Mouse (Mus musculus) lung, adult 2 months (tissue): ENCODE measurements around the gene Lsm5. TPM values are rescaled to one million over a fixed set of nuclear protein-coding genes. Genes with fewer than 3 reads are reported as not detected.

ENCODE experiments used
- DNase-seq: peaks from one replicate; pipeline ENCODE4 v3.0.0; 2022
- H3K4me1 ChIP-seq: fragments of 200-500 bp; 2 replicates; pipeline ENCODE4 v1.6.1; 2011; ENCODE audit warnings: low read length; ENCODE audit not compliant: control insufficient read depth, insufficient read depth
- H3K4me3 ChIP-seq: fragments of 200-500 bp; replicated peaks from 2 replicates; pipeline ENCODE3; 2011; ENCODE audit warnings: low read depth, mild to moderate bottlenecking, control low read depth, low read length; ENCODE audit errors: extremely low read depth
- CTCF ChIP-seq: fragments of 200-500 bp; IDR thresholded peaks from 2 replicates; pipeline ENCODE4 v1.5.1; 2011; ENCODE audit warnings: mild to moderate bottlenecking, low read length, control low read depth; ENCODE audit not compliant: insufficient read depth
- POLR2A ChIP-seq: fragments of 200-500 bp; IDR thresholded peaks from 2 replicates; pipeline ENCODE4 v1.6.1; 2011; ENCODE audit warnings: low read depth, mild to moderate bottlenecking, control low read depth, low read length, borderline replicate concordance; ENCODE audit errors: extremely low read depth
- WGBS: fragments of 180-500 bp; shearing (Covaris S2); methylation state at CpG from one replicate; pipeline ENCODE4 v1.1.7; 2018; 5-methylcytosine and 5-hydroxymethylcytosine counted together
- polyA plus RNA-seq: library from polyadenylated mRNA; depleted of rRNA; stranded (reverse); fragments of >200 nt; gene quantifications from 2 replicates; pipeline ENCODE4 v1.2.3, GENCODE M21; 2012; rRNA removed

The Lsm5 gene
- polyA plus RNA-seq: 2.5 and 3.1 TPM in 2 replicates

DNA sequence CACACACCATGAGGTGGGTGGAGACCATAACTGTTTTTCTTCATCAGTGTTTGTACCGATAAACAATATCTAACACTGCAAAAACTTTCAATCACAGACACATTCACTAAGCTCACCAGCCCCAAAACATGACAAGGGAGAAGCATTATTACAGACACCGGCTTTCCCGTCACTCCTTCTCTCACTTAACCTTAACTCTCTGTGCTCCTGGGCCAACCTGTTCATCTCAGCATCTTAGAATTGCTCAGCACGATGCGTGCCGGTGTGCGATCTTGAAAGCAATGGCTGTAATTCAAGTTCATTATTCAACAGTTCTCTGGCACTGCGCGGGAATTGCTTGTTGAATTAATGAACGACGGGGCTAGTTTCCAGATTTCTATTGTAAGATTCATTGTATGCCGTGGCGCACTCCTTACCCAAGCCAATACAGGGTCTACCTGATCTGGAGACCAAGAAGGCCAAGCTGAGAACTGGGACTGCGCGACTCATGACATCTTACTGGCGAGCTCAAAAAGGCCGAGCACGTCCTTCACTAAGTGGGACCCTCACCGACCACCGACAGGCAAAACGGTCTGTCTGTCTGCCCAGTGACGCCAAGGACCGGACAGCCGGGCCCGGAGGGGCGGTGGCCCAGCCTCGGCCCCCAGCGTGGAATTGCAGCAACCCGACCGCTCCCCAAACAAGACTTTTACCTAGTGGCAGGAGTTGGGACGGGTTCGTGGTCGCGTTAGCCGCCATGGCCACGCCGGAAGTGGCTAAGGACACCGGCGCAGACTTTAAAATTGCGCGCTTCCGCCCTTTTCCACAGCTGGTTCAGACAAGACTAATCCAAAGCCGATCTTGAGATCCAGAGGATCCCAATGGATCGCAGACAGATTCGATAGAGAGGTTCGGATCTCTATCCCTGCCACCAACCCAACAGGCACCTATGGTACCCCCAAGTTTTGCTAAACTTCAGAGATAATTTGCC, at the start of gene Lsm5:
Gene Lsm5 (minus strand): TSS at position 780 of the 970 bp plus-strand sequence.
- under 1% methylated on average over 46 of the region's 46 CpGs for WGBS
- peaks cover 2% of the 10 kb centered on the region; the same call in 1 of the 2 replicates for H3K4me1 ChIP-seq
- peak; percentile 59; the same call in 1 of the 2 replicates for TF ChIP-seq POLR2A
- no peak for TF ChIP-seq CTCF
- peak; percentile 84 for DNase-seq
- peak within 1 kb of the TSS; percentile 79 for H3K4me3 ChIP-seq

DNA sequence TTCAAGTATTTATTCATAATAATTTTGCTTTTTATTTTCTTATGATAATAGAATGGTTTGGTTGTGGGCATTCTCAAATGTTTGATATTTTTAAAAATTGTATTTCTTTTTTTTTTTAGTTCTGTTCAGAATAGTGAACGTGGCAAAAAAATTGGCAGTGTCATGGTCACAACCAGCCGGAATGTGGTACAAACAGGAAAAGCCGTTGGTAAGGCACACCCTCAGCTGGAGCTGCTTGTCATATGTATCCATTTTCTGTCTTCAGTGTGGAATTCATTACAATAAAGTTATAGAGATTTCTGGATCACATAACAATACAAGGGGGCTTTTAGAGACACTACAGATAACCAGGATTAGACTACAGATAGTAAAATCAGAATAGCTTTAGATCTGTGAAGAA, 49.2 kb upstream of the Lsm5 start:
- no peak for DNase-seq
- 69% methylated on average over 3 of the region's 3 CpGs for WGBS

GRCm38 (mm10) chr6:56745950-56746543, 41.5 kb upstream of the Lsm5 start:
- 29% methylated on average over 5 of the region's 5 CpGs for WGBS
- no peak for DNase-seq
- H3K4me1 ChIP-seq: peaks cover 3% of the 10 kb centered on the region
- no peak overlapping the region for H3K4me3 ChIP-seq
- TF ChIP-seq POLR2A (no peak), CTCF (no peak)

More for the DNA sequence above, 49.2 kb upstream of the Lsm5 start:
- Histone ChIP-seq H3K4me3 (no peak overlapping the region), H3K4me1 (no peaks in the 10 kb centered on the region)
- no peak for TF ChIP-seq CTCF
- no peak for TF ChIP-seq POLR2A

DNA sequence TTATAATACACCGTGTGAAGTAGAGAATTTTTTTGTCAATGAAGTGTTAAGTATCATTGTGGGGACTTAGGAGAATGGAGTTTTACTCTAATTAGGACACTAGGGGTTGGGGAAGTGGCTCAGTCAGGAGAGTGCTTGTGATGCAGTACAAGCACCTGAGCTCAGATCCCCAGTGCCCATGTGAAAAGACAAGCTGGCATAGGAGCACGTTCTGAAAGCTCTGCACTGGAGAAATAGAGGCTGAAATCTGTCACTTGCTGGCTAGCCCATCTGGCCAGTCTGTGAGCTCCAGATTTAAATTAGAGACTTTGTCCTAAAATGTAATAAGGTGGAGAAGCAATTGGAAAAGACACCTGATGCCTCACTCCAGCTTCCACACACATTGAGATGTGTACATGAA, 28.0 kb upstream of the Lsm5 start:
- Histone ChIP-seq H3K4me1 (no peaks in the 10 kb centered on the region), H3K4me3 (no peak overlapping the region)
- TF ChIP-seq POLR2A (no peak), CTCF (no peak)
- 76% methylated on average over 2 of the region's 2 CpGs for WGBS
- no peak for DNase-seq

DNA sequence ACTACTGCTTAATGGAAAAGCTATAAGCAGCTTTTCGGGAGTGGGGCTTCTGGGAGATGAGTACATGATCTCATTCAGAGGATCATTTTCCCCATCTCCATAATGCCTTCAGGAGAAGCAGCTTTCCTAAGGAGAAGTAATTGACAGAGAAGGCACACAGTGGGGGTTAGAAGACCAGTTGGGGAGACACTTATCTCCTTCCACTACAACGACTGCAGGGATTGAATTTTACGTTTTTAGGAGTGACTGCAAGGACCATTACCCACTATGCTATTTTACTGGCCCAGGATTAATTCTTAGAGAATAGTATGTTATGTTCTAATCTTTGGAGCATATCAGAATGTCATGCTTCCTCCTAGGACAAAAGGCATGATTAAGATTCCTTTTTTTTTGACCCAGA, 16.4 kb upstream of the Lsm5 start:
- Histone ChIP-seq H3K4me3 (no peak overlapping the region), H3K4me1 (peaks cover 6% of the 10 kb centered on the region)
- WGBS: 55% methylated on average over 3 of the region's 3 CpGs
- no peak for DNase-seq
- TF ChIP-seq POLR2A (no peak), CTCF (no peak)

- no peak for DNase-seq
- Histone ChIP-seq H3K4me3 (no peak overlapping the region), H3K4me1 (peaks cover 7% of the 10 kb centered on the region)
- 58% methylated on average over 1 of the region's 1 CpGs for WGBS
- TF ChIP-seq CTCF (no peak), POLR2A (no peak)
Observed at GRCm38 (mm10) chr6:56719071-56719470, 14.6 kb upstream of the Lsm5 start.

DNA sequence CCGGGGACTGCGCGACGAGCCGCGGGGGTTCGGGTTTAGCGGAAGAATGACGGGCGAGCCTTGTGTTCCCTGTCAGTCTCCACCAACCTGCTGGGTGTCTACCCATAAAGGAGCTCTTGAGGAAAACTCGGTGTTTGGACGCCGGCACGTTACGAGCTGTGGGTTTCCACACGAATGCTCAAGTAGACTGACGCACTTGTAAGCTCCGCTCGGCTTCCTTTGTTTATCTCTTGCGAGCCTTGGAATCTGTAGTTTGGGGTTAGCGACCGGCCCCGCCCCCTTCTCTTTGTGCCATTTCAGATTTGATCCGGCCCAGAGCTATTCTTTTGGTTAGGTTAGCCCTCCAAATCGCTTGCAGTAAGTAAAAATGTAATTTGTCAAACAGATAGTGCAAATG, 10.8 kb upstream of the Lsm5 start:
- no peak for DNase-seq
- WGBS: under 1% methylated on average over 25 of the region's 25 CpGs
- H3K4me1 ChIP-seq: peaks cover 7% of the 10 kb centered on the region
- TF ChIP-seq CTCF (no peak), POLR2A (no peak)
- H3K4me3 ChIP-seq: peak overlapping the region; percentile 65

- under 1% methylated on average over 64 of the region's 64 CpGs for whole genome bisulfite sequencing
- Histone ChIP-seq H3K4me3 (peak within 1 kb of the TSS; percentile 65), H3K4me1 (peaks cover 7% of the 10 kb centered on the region)
- peak; percentile 99 for DNase-seq
- TF ChIP-seq POLR2A (peak; percentile 80), CTCF (peak; percentile 57)
Observed at GRCm38 (mm10) chr6:56714574-56715269, 10.2 kb upstream of the Lsm5 start, which contains the start of gene Avl9. Gene Avl9, plus strand, starts transcription at chr6:56714899.

DNA sequence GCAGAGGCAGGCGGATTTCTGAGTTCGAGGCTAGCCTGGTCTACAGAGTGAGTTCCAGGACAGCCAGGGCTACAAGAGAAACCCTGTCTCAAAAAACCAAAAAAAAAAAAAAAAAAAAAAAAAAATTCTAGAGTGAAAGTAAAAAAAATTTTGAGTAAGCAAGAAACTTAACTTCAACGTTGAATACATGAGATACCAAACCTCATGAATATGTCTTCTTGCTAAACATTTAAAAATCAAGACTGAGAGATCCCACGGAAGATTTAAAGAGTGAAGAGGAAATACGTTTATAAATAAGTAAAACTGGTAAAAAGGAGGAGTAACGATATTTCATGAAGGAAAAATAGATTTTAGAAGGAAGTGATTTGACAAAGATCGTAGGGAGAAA, 9.7 kb upstream of the Lsm5 start:
- TF ChIP-seq CTCF (no peak), POLR2A (no peak)
- Histone ChIP-seq H3K4me3 (peak overlapping the region; percentile 51), H3K4me1 (peaks cover 7% of the 10 kb centered on the region)
- WGBS: 27% methylated on average over 7 of the region's 7 CpGs
- DNase-seq: no peak

GRCm38 (mm10) chr6:56692445-56692844, 12.1 kb downstream of the Lsm5 start:
- H3K4me3 ChIP-seq: no peak overlapping the region
- no peak for TF ChIP-seq CTCF
- no peak for TF ChIP-seq POLR2A
- H3K4me1 ChIP-seq: no peaks in the 10 kb centered on the region
- whole genome bisulfite sequencing: 71% methylated on average over 4 of the region's 4 CpGs
- DNase-seq: no peak
